Mouse (Mus musculus): Measurements from ENCODE around the gene Drap1.

- TF ChIP-seq HCFC1 (IDR thresholded peaks at IDR 0.05; ENCODE audit: borderline replicate concordance, insufficient read depth, low read length), result 0 out of 2 replicates have a peak, but pooled peaks have one; percentile 13
- TF ChIP-seq CHD2 (IDR thresholded peaks at IDR 0.05; ENCODE audit: low read depth, low read length), result no peak
- no peak for TF ChIP-seq ZC3H11A (IDR thresholded peaks at IDR 0.05; ENCODE audit: borderline replicate concordance, low read depth, low read length)
- TF ChIP-seq ZNF384 (IDR thresholded peaks at IDR 0.05; ENCODE audit: low read depth, low read length), result no peak; the same call in 1 of the 2 replicates
- no peak for TF ChIP-seq MAFK (IDR thresholded peaks at IDR 0.05; ENCODE audit: insufficient read depth, low read depth, low read length)
Observed at GRCm38 (mm10) chr19:5424782-5425741, at the start of gene Drap1, which contains the start of gene AI837181.

All from ES-E14 (cell line).